11 mouse cellular contexts compared by ENCODE assay signal in the genomic region with DNA sequence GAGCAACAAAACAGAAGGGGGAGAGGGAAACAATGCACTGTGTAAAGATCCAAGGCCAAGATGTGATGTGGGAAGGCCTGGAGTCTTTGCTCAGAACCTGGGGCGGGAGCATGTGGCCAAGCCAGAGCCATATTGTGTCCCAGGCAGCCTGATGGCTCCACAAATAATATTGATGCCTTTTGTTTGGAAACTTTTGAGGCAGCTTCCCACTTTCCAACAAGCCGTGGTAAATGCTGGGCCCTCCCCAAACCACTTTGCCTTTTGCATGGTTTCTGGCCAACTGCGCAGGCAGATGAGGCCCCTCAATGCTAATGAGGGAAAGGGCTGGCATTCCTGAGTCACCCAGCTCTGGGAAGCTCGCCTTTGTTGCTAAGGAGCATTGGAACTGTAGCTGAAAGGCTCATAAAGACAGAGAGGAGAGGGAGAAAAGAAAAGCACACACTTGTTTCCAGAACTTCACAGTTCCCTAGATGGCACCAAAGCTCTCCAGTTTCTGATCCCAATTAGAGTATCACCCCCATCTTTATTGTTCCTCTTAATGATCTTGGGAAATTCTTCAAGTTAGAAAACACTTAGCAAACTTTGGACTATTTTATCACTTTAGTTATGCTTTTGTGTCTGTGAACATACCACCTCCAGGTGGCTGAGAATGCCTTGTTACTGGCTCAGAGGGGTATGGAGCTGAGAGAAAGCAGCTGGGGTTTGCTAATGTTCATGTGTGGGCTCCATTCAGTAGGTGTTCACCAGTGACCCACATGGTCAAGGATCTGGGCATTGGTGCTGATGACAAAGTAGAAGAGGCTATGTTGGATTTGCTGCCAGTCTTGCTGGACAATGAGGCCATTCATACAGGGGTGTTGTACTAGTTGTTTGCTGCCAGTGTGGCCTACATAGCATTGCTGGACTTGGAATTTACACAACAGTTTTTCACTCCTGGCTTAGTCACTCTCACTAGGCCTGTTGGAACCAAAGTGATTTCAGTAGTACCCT. TPM values are rescaled to one million over a fixed set of nuclear protein-coding genes. Genes with fewer than 3 reads are reported as not detected.
A peak's percentile ranks its signal among the peaks of the same experiment; 100 is the strongest.
DNase-seq lines count a peak whose midpoint lies in the region; ATAC-seq and TF ChIP-seq lines count a peak whose summit lies in the region.
"Had no signal": no experiment of that assay in that cellular context is flagged by ENCODE, and none has a peak within 500 bp of the region (broad histone marks: within the 10 kb centered on the region; RNA-seq: fewer than 3 reads in every experiment).

No protein-coding gene starts in this region.

- WGBS in hindbrain, embryonic 15.5 days = 15% methylated on average over 4 of the region's 4 CpGs
- WGBS in heart, adult 2 months = 61% methylated on average over 4 of the region's 4 CpGs

- no peak for TF ChIP-seq POLR2A in heart, adult 2 months (IDR thresholded peaks at IDR 0.05; ENCODE audit: insufficient read depth, low read depth, low read length)

- no peak overlapping the region for H3K4me3 ChIP-seq in hindbrain, embryonic 15.5 days
- H3K4me3 ChIP-seq in heart, adult 2 months = no peak overlapping the region

- ATAC-seq in hindbrain, embryonic 15.5 days (ENCODE audit: low FRiP score, low read depth) = peak; percentile 93

- DNase-seq in Muller cell, postnatal 12 days (ENCODE audit: inconsistent ontology term) = peak; percentile 98
- DNase-seq in embryo, embryonic 11 days = peak; percentile 48
- peak; percentile 50 for DNase-seq in mesoderm, embryonic 11.5 days (ENCODE audit: low read depth, low spot score)
- DNase-seq in heart, adult 2 months = no peak
- DNase-seq in kidney, postnatal 25 days = no peak
- no peak for DNase-seq in lung, adult 18-20 months
- DNase-seq in urinary bladder, adult 18-20 months (ENCODE audit: low spot score in 2 of 2) = no peak

- no peaks in the 10 kb centered on the region for H3K36me3 ChIP-seq in hindbrain, embryonic 15.5 days
- H3K36me3 ChIP-seq in heart, adult 2 months (ENCODE audit: control insufficient read depth, insufficient read depth, low read length) = no peaks in the 10 kb centered on the region

- no peaks in the 10 kb centered on the region for H3K27me3 ChIP-seq in hindbrain, embryonic 15.5 days
- no peaks in the 10 kb centered on the region for H3K27me3 ChIP-seq in heart, adult 2 months (ENCODE audit: control insufficient read depth, insufficient read depth, low read length)

- no peak overlapping the region for H3K9ac ChIP-seq in hindbrain, embryonic 15.5 days
- no peak overlapping the region for H3K9ac ChIP-seq in heart, adult 2 months (ENCODE audit: low read depth, low read length)

- H3K4me1 ChIP-seq in hindbrain, embryonic 15.5 days (replicated peaks) = no peaks in the 10 kb centered on the region
- H3K4me1 ChIP-seq in heart, adult 2 months (ENCODE audit: control insufficient read depth, insufficient read depth, low read length) = no peaks in the 10 kb centered on the region

- H3K27ac ChIP-seq in hindbrain, embryonic 15.5 days (replicated peaks) = peak overlapping the region; percentile 66
- H3K27ac ChIP-seq in heart, adult 2 months = no peak overlapping the region

- intact Hi-C loops in heart, adult 2 months (cut with DNase I) = no loop called here

- no peak for TF ChIP-seq CTCF in heart, adult 2 months (IDR thresholded peaks at IDR 0.05)

- no peaks in the 10 kb centered on the region for H3K79me2 ChIP-seq in heart, adult 2 months (replicated peaks; ENCODE audit: control insufficient read depth, insufficient read depth, low read length)

- no peaks in the 10 kb centered on the region for H3K9me3 ChIP-seq in hindbrain, embryonic 15.5 days

- no peak overlapping the region for H3K4me2 ChIP-seq in hindbrain, embryonic 15.5 days

- TF ChIP-seq EP300 in heart, adult 2 months (IDR thresholded peaks at IDR 0.05; ENCODE audit: insufficient read depth, low read depth, low read length) = no peak

RNA-seq across cellular contexts. Expression of gene Cyp2j5, which starts 55.3 kb away (rescaled TPM):
- not detected in 2 replicates for polyA plus RNA-seq in hindbrain, embryonic 15.5 days (2015; fragmentation: Nextera tagmentation; extraction: Ambion mirVana)
- total RNA-seq in heart, adult 2 months (2021) = not detected
- 0.15 TPM in 1 of 2 replicates, not detected in the other for polyA plus RNA-seq in heart, adult 2 months (2012; rRNA removed)
- total RNA-seq: common myeloid progenitor, adult 5-6 weeks; ES-E14 had no signal
- polyA plus RNA-seq: large intestine, adult 2 months had no signal

Comparison
In these comparisons a context has a peak if more than half of its experiments do, and no peak if none do; other contexts are left out.
1. DNase-seq: peak in Muller cell, postnatal 12 days (single experiment), embryo, embryonic 11 days (single experiment) and mesoderm, embryonic 11.5 days (single experiment); none in heart, adult 2 months (0 of 2), kidney, postnatal 25 days (0 of 2), lung, adult 18-20 months (0 of 2) and urinary bladder, adult 18-20 months (0 of 2).